Mouse (Mus musculus) testis, adult 2 months (tissue): ENCODE measurements at regions not wholly inside any gene's neighbourhood (a gene's known extent, or its start where the extent isn't known, plus 50 kb on each side); places are given as distances from the start of the nearest gene placed in this dataset.

Source experiments
- H3K27ac ChIP-seq: fragments of 200-500 bp; 2 replicates; pipeline ENCODE4 v1.5.1; 2012; ENCODE audit warnings: low read depth, low read length; ENCODE audit not compliant: control insufficient read depth, insufficient read depth
- H3K27me3 ChIP-seq: fragments of 200-500 bp; 2 replicates; pipeline ENCODE4 v1.6.1; 2012; ENCODE audit warnings: mild to moderate bottlenecking, low read length, moderate library complexity; ENCODE audit not compliant: control insufficient read depth, insufficient read depth
- H3K36me3 ChIP-seq: fragments of 200-500 bp; 2 replicates; pipeline ENCODE4 v1.6.1; 2012; ENCODE audit warnings: mild to moderate bottlenecking, low read length; ENCODE audit not compliant: control insufficient read depth, insufficient read depth
- H3K4me1 ChIP-seq: fragments of 200-500 bp; 2 replicates; pipeline ENCODE4 v1.6.1; 2012; ENCODE audit warnings: low read length; ENCODE audit not compliant: control insufficient read depth, insufficient read depth
- H3K4me3 ChIP-seq: fragments of 200-500 bp; 2 replicates; pipeline ENCODE4 v1.5.1; 2012; ENCODE audit warnings: low read depth, mild to moderate bottlenecking, low read length, moderate library complexity, mixed read lengths; ENCODE audit not compliant: control insufficient read depth
- CTCF ChIP-seq: fragments of 200-500 bp; IDR thresholded peaks from 2 replicates; pipeline ENCODE4 v1.5.1; 2012; ENCODE audit warnings: low read depth, mild to moderate bottlenecking, inconsistent platforms, low read length, moderate library complexity; ENCODE audit not compliant: control insufficient read depth, insufficient read depth, insufficient replicate concordance
- POLR2A ChIP-seq: fragments of 200-500 bp; IDR thresholded peaks from 2 replicates; pipeline ENCODE4 v1.6.1; 2012; ENCODE audit warnings: low read depth, mild to moderate bottlenecking, inconsistent platforms, low read length, moderate library complexity; ENCODE audit not compliant: control insufficient read depth

- Histone ChIP-seq H3K27me3 (no peaks in the 10 kb centered on the region), H3K4me1 (no peaks in the 10 kb centered on the region), H3K27ac (no peak overlapping the region), H3K36me3 (no peaks in the 10 kb centered on the region), H3K4me3 (no peak overlapping the region)
- TF ChIP-seq CTCF (no peak), POLR2A (no peak)
These were observed 771.0 kb upstream of the Pcdh20 start for GRCm38 (mm10) chr14:89242159-89242558.

DNA sequence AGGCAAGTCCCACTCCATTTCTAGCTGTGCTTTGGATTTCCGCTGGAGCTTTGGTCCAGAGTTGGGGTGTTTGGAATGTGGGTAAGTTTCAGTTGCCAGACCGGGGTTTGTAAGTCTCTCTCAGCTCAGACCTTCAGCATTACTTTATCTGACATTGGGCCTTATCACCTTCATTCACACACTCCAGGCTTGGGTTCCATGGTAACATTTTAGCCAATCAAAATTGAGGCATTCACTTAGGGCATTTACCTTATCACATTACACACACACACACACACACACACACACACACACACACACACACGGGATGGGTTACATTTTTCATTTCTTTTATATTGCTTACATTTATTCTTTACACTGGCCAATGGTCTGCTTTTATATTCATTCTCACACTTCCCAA is 765.3 kb upstream of the Pcdh20 start:
- no peaks in the 10 kb centered on the region for H3K4me1 ChIP-seq
- TF ChIP-seq CTCF, result no peak
- TF ChIP-seq POLR2A, result no peak
- no peaks in the 10 kb centered on the region for H3K36me3 ChIP-seq
- no peak overlapping the region for H3K4me3 ChIP-seq
- no peaks in the 10 kb centered on the region for H3K27me3 ChIP-seq
- no peak overlapping the region for H3K27ac ChIP-seq

DNA sequence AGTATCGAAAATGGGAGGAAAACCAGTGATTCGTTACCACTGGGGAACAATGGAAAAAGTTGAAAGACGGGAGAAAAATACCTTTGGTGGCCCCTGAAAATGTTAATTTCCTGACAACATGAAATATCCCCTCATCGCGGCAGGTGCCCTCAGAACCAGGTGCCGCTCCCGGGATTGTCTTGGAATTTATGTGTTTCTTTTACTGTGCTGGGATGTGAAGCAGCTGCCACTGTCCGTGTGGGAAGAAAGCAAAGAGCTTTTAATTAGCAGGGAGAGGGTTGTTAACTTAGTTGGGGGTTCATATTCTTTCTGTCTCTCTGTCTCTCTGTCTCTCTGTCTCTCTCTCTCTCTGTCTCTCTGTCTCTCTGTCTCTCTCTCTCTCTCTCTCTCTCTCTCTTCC is 759.3 kb upstream of the Pcdh20 start:
- no peaks in the 10 kb centered on the region for H3K27me3 ChIP-seq
- H3K36me3 ChIP-seq, result no peaks in the 10 kb centered on the region
- TF ChIP-seq POLR2A, result no peak
- TF ChIP-seq CTCF, result no peak
- H3K27ac ChIP-seq, result no peak overlapping the region
- H3K4me3 ChIP-seq, result no peak overlapping the region
- no peaks in the 10 kb centered on the region for H3K4me1 ChIP-seq

DNA sequence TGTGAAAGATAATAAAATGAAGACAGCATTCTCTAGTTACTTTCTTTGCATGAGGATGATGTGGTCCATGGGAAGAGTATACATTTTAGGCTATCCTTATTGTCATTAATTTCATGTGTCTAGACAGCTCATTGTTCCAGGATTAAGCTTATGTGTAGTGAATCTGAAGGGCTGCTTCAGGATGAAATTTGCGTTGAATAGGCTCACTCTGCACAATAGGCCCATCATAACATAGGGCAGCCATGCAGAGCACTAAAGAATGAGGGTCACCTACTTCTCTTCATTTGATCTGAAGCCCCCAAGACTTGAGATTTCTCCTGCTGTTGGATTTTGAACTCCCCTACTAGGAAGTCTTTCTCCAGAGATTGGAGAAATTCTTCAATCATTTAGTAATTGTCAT is 746.2 kb upstream of the Pcdh20 start:
- H3K27me3 ChIP-seq, result no peaks in the 10 kb centered on the region
- H3K4me3 ChIP-seq, result no peak overlapping the region
- H3K27ac ChIP-seq, result no peak overlapping the region
- no peak for TF ChIP-seq CTCF
- TF ChIP-seq POLR2A, result no peak
- no peaks in the 10 kb centered on the region for H3K4me1 ChIP-seq
- no peaks in the 10 kb centered on the region for H3K36me3 ChIP-seq

DNA sequence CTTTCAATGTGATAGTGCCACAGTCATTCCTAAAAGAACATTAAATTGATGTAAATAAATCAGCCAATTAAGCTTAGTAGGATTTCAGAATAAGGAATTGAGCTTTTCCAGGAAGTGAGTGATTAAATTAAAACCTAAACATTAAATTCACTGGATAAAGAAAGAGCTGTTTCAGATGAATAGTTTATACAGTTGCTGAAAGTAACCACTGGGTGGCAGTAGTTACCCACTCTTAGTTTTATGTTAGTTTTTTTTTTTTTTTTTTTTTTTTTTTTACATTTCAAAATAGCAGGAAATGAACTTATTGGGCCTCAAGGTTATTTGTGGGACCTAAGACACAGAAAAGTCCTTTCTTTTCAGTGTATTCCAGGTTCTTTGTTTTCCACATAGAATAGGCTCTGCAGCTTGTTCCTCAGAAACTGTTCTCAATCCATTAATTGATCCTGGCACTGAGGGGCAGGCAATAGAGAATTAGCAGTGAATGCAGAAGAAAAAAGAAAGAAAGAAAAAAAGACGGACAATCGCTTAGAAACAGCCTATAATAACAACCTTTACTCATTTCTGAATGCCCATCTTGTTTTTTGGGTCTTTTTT is 710.3 kb upstream of the Pcdh20 start:
- no peak overlapping the region for H3K27ac ChIP-seq

GRCm38 (mm10) chr14:89142994-89143686 is 671.9 kb upstream of the Pcdh20 start:
- no peaks in the 10 kb centered on the region for H3K4me1 ChIP-seq
- no peak overlapping the region for H3K4me3 ChIP-seq
- H3K36me3 ChIP-seq, result no peaks in the 10 kb centered on the region
- no peak for TF ChIP-seq CTCF
- TF ChIP-seq POLR2A, result no peak
- no peak overlapping the region for H3K27ac ChIP-seq
- H3K27me3 ChIP-seq, result no peaks in the 10 kb centered on the region

More for the DNA sequence above, 710.3 kb upstream of the Pcdh20 start:
- H3K4me3 ChIP-seq, result no peak overlapping the region
- no peaks in the 10 kb centered on the region for H3K4me1 ChIP-seq
- no peaks in the 10 kb centered on the region for H3K36me3 ChIP-seq
- TF ChIP-seq CTCF, result peak; percentile 9; the same call in 1 of the 2 replicates
- no peak for TF ChIP-seq POLR2A
- H3K27me3 ChIP-seq, result no peaks in the 10 kb centered on the region

DNA sequence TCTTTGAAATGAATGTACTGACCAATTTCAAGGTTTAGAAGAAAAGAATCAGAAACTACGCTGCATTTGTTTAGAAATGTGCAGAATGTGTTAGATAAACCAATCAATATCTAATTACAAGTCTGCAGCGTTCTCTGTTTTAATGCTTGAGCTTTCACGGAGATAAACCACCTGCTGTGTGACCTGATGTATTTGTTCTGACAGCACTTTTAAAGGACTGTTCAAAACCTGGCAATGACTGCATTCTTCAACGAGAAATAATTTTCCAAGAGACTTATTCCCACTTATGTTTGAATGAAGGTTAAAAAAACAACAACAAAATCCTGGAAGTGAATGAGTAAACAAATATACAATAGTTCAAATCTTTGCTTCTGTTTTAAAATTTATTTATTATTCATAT is 628.1 kb upstream of the Pcdh20 start:
- Histone ChIP-seq H3K4me1 (no peaks in the 10 kb centered on the region), H3K27me3 (no peaks in the 10 kb centered on the region), H3K4me3 (no peak overlapping the region), H3K36me3 (no peaks in the 10 kb centered on the region), H3K27ac (no peak overlapping the region)
- TF ChIP-seq POLR2A (no peak), CTCF (no peak)
